ENCODE assay signal across 1 mouse cellular context in genomic region chr10:23610485-23610884, GRCm38 (mm10).
TF ChIP-seq lines count a peak whose summit lies in the region.

No protein-coding gene starts in this region.

TF ChIP-seq in myocyte, 11 proteins besides CTCF, POLR2A, EP300 and RAD21 (continued from another document):
- TF ChIP-seq SRF (IDR thresholded peaks at IDR 0.05; ENCODE audit: control insufficient read depth, insufficient read length, low read depth) (no peak), TCF3 (IDR thresholded peaks at IDR 0.05; ENCODE audit: insufficient read length, low read depth) (no peak), POLR2AphosphoS2 (IDR thresholded peaks at IDR 0.05; ENCODE audit: insufficient read length, low read depth) (no peak), USF1 (IDR thresholded peaks at IDR 0.05; ENCODE audit: low read depth) (no peak)
